Mouse (Mus musculus) embryonic facial prominence, embryonic 10.5 days (tissue): ENCODE measurements around the gene E130308A19Rik. TPM values are rescaled to one million over a fixed set of nuclear protein-coding genes. Genes with fewer than 3 reads are reported as not detected.

Source experiments
- DNase-seq: peaks from one replicate; pipeline ENCODE4 v3.0.0-alpha.2; 2017; ENCODE audit warnings: low spot score
- H3K27ac ChIP-seq: fragments of 300-500 bp; sonication (generic); replicated peaks from 2 replicates; pipeline ENCODE4 v1.5.1; 2016; ENCODE audit warnings: mild to moderate bottlenecking
- H3K27me3 ChIP-seq: fragments of 300-500 bp; sonication (generic); replicated peaks from 2 replicates; pipeline ENCODE4 v1.6.1; 2016; ENCODE audit warnings: low read depth, mild to moderate bottlenecking; ENCODE audit not compliant: poor library complexity, severe bottlenecking
- H3K36me3 ChIP-seq: fragments of 300-500 bp; sonication (generic); replicated peaks from 2 replicates; pipeline ENCODE4 v1.6.1; 2016; ENCODE audit warnings: mild to moderate bottlenecking, moderate library complexity
- H3K4me1 ChIP-seq: fragments of 300-500 bp; sonication (generic); 2 replicates; pipeline ENCODE4 v1.6.1; 2016
- H3K4me3 ChIP-seq: fragments of 300-500 bp; sonication (generic); 2 replicates; pipeline ENCODE4 v1.5.1; 2016; ENCODE audit warnings: mild to moderate bottlenecking, moderate library complexity
- H3K9me3 ChIP-seq: fragments of 300-500 bp; sonication (generic); 2 replicates; pipeline ENCODE4 v1.6.1; 2016; ENCODE audit warnings: mild to moderate bottlenecking
- WGBS: fragments of 180-500 bp; shearing (Covaris S2); methylation state at CpG from one replicate; pipeline ENCODE4 v1.1.7; 2016; 5-methylcytosine and 5-hydroxymethylcytosine counted together
- polyA plus RNA-seq: library from polyadenylated mRNA; unstranded; fragments of >200 nt; fragmentation: Nextera tagmentation; extraction: Ambion mirVana; gene quantifications from 2 replicates; pipeline ENCODE4 v1.2.1, GENCODE M21; 2016

The E130308A19Rik gene
- polyA plus RNA-seq, 1 experiment from 2014 or later: 41.1 TPM

GRCm38 (mm10) chr4:59760016-59760415 lies 134.0 kb downstream of the E130308A19Rik start:
- Histone ChIP-seq H3K4me1 (peaks cover 11% of the 10 kb centered on the region; the same call in 1 of the 2 replicates), H3K27me3 (no peaks in the 10 kb centered on the region), H3K4me3 (no peak overlapping the region), H3K9me3 (no peaks in the 10 kb centered on the region), H3K27ac (no peak overlapping the region), H3K36me3 (peaks cover 4% of the 10 kb centered on the region; the same call in 1 of the 2 replicates)
- no peak for DNase-seq
- 78% methylated on average over 4 of the region's 4 CpGs for WGBS

DNA sequence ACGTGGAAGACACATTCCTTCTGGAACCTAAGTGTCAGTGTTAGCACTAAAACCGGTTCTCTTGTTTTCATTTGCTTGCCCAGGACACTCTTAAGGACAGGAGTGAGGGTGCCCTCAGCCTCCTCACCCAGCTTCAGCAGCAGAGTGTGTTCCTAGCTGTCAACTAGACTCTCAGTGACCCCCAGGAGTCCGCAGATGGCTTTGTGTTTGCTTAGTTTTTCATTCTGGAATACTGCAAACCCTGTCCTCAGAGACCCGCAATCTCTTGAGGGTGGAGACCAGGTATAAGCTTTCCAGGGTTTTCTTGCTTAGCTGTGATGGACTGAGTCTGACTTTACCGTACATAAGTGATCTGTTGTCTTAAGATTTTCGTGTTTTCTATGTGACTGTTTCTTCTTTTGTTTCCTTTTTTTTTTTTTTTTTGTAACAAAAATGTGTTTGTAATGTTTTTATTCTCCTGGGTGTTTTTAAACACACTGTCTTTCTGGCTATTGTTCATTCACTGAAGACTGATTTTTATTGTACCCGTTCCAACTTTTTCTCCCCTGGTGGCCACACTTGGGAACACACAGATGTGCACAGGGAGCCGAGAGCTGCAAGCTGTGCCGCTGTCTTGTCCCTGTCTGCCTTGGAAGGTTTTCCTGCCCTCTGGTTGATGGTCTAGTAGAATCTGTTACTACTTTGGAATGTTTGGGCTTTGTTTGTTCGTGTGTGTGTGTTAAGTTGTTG lies 134.8 kb downstream of the E130308A19Rik start:
- H3K36me3 ChIP-seq: no peaks in the 10 kb centered on the region
- WGBS: 65% methylated on average over 10 of the region's 10 CpGs
- H3K4me1 ChIP-seq: peaks cover 19% of the 10 kb centered on the region
- peak; percentile 41 for DNase-seq
- no peaks in the 10 kb centered on the region for H3K27me3 ChIP-seq
- H3K9me3 ChIP-seq: no peaks in the 10 kb centered on the region
- H3K4me3 ChIP-seq: no peak overlapping the region
- no peak overlapping the region for H3K27ac ChIP-seq

DNA sequence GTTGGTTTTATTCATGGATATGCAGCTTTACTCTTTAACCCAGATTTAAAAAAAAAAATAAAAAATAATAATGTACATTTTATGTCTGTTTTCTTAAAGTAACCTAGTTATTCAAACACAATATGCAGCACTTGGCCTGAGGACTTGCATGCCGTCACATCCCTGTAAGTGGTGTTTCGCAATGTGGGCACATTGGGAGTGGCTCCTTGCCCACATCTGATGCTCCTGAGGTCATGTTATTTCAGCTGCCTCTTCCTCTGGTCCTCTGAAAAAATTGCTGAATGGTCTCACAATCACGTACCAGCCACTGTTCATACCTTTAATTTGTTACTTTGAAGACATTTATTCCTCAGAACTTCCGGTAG lies 135.3 kb downstream of the E130308A19Rik start:
- peaks cover 22% of the 10 kb centered on the region for H3K4me1 ChIP-seq
- no peaks in the 10 kb centered on the region for H3K36me3 ChIP-seq
- H3K4me3 ChIP-seq: no peak overlapping the region
- WGBS: 73% methylated on average over 4 of the region's 4 CpGs
- no peaks in the 10 kb centered on the region for H3K27me3 ChIP-seq
- no peak overlapping the region for H3K27ac ChIP-seq
- no peak for DNase-seq
- H3K9me3 ChIP-seq: no peaks in the 10 kb centered on the region

GRCm38 (mm10) chr4:59764950-59765349 lies 138.9 kb downstream of the E130308A19Rik start:
- peaks cover 11% of the 10 kb centered on the region for H3K36me3 ChIP-seq
- no peak overlapping the region for H3K4me3 ChIP-seq
- WGBS: 75% methylated on average over 7 of the region's 7 CpGs
- no peaks in the 10 kb centered on the region for H3K9me3 ChIP-seq
- no peaks in the 10 kb centered on the region for H3K27me3 ChIP-seq
- H3K27ac ChIP-seq: peak overlapping the region; percentile 45; the same call in 1 of the 2 replicates
- DNase-seq: no peak
- H3K4me1 ChIP-seq: peaks cover 14% of the 10 kb centered on the region

DNA sequence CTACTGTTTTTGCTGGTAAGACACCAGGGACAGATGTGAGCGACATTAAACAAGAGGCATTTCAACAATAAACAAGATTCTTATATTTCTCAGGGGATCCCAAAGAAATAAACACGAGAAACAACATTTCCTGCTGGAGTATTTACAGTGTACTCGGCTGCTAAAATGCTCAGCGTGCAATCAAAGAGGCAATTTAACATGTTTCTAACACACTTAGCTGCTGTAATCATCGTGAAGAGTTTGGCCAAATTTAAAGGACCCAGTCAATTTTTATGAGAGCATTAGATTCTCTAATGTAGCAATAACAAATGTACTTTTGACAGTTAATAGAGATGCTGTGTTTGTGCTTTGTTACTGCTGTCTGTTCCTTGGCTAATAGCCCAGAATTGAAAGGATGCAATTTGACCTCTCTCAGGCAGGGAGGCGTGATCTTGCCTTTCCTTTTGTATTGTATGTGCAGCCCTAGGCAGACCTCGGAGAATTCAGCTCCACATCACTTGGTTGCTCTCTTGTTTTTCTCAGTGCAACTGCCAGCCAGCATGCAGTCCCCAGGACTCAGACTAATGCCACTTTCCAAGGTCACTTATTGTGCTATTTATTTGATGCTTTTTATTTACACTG lies 139.5 kb downstream of the E130308A19Rik start:
- Histone ChIP-seq H3K27me3 (no peaks in the 10 kb centered on the region), H3K4me1 (peaks cover 14% of the 10 kb centered on the region), H3K9me3 (no peaks in the 10 kb centered on the region), H3K27ac (peak overlapping the region; percentile 45; the same call in 1 of the 2 replicates), H3K36me3 (peaks cover 17% of the 10 kb centered on the region), H3K4me3 (no peak overlapping the region)
- no peak for DNase-seq
- 46% methylated on average over 7 of the region's 7 CpGs for whole genome bisulfite sequencing

DNA sequence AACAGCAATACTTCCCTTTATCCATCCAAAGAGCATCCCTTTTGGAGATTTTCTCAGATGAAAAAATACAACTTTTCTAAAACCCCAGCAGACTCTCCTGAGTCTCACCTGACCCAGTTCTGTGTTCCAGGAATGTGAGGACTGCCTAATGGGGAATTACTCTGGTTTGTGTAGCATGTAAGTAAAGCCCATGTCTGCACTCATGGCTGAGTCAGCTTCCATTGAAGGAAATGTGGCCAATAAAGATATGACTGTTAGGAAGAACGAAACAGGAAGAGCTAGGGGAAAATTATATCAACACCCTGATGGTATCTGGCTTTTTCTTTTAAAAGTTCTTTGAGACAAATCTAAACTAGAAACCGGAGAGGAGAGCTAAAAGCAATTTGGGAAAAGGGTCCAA lies 141.7 kb downstream of the E130308A19Rik start:
- no peak overlapping the region for H3K4me3 ChIP-seq
- peaks cover 18% of the 10 kb centered on the region for H3K4me1 ChIP-seq
- H3K27ac ChIP-seq: no peak overlapping the region
- no peaks in the 10 kb centered on the region for H3K9me3 ChIP-seq
- no peak for DNase-seq
- H3K27me3 ChIP-seq: no peaks in the 10 kb centered on the region
- WGBS: 88% methylated on average over 2 of the region's 2 CpGs
- peaks cover 39% of the 10 kb centered on the region for H3K36me3 ChIP-seq

- Histone ChIP-seq H3K27me3 (no peaks in the 10 kb centered on the region), H3K4me1 (0 out of 2 replicates have a peak, but pooled peaks cover 6% of the 10 kb centered on the region), H3K27ac (no peak overlapping the region), H3K9me3 (no peaks in the 10 kb centered on the region), H3K4me3 (no peak overlapping the region), H3K36me3 (peaks cover 80% of the 10 kb centered on the region)
- 69% methylated on average over 17 of the region's 17 CpGs for WGBS
- no peak for DNase-seq
Measured at GRCm38 (mm10) chr4:59772171-59772879, 146.3 kb downstream of the E130308A19Rik start.

GRCm38 (mm10) chr4:59777828-59778227 lies 151.8 kb downstream of the E130308A19Rik start:
- Histone ChIP-seq H3K27me3 (no peaks in the 10 kb centered on the region), H3K36me3 (peaks cover 71% of the 10 kb centered on the region), H3K27ac (no peak overlapping the region), H3K4me3 (no peak overlapping the region), H3K9me3 (no peaks in the 10 kb centered on the region), H3K4me1 (peaks cover 12% of the 10 kb centered on the region)
- no peak for DNase-seq
- 76% methylated on average over 3 of the region's 3 CpGs for WGBS

GRCm38 (mm10) chr4:59780568-59780967 lies 154.6 kb downstream of the E130308A19Rik start:
- Histone ChIP-seq H3K9me3 (no peaks in the 10 kb centered on the region), H3K4me1 (peaks cover 11% of the 10 kb centered on the region)

DNA sequence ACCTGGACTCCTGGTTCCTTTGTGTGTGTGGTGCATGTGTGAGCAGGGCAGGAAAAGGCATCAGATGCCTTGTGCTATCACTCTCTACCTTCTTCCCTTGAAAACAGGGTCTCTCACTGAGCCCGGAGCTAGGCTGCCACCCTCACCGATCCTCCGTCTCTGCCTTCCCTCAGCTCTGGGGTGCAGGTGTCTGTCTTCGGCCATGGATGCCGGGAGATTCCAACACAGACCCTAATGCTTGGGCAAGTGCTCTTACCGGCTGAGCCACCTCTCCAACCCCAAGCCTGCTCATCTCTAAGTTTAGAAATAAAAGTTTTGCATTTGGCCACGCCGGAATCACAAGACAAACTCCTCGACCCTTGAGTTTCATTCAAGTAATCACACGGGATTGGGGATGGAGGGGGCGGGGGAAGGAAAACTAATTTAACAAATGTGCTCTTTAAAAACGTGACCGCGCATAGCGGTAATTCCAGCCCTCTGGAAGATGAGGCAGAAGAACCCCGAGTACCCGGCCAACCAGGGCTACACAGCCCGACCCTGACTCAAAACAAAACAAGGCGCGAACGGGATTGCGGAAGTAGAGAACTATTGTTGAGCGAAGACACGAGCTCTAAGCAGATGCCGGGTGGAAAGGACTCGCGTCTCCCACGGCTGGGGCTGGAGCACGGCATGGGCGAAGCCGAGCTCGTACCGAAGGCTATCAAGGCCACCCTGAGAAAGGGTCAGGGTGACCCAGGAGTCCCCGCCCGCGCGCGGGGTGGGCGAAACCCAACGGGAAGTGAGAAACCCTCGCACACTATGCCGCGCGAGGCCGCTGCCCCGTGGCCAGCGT lies 157.1 kb downstream of the E130308A19Rik start:
- WGBS: under 1% methylated on average over 47 of the region's 47 CpGs
- Histone ChIP-seq H3K27ac (peak overlapping the region; percentile 93), H3K4me1 (peaks cover 11% of the 10 kb centered on the region), H3K36me3 (peaks cover 23% of the 10 kb centered on the region), H3K9me3 (no peaks in the 10 kb centered on the region), H3K27me3 (no peaks in the 10 kb centered on the region), H3K4me3 (peak overlapping the region; percentile 95)
- DNase-seq: peak; percentile 52

More at GRCm38 (mm10) chr4:59780568-59780967, 154.6 kb downstream of the E130308A19Rik start:
- H3K36me3 ChIP-seq: peaks cover 46% of the 10 kb centered on the region
- 50% methylated on average over 1 of the region's 1 CpGs for WGBS
- no peak for DNase-seq
- no peak overlapping the region for H3K4me3 ChIP-seq
- no peaks in the 10 kb centered on the region for H3K27me3 ChIP-seq
- H3K27ac ChIP-seq: no peak overlapping the region

DNA sequence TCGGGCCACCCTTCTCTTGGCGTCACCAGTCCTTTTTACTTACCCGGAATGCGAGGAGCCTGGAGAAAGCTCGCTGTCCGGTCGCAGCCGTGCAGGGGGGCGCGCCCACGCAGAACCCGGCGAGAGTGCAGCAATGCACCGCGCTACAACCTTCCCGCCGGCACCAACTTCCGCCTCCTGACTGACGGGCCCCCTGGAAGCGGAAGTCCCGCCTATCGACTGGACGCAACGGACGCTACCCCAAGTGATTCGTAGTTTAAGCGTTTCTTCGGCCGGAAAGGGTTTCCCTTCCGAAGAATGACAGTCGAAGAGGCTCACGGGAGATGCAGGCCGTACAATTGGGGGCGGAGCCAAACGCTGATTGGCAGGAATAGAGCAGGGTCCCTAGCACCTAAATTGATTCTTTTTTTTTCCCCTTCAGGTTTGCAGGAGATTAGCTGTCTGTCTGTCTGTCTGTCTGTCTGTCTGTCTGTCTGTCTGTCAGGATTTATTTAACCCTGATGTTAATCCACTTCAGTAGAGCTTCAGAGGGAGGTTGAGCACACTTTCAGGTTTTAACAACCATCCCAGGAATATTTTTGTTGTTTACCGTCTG lies 157.8 kb downstream of the E130308A19Rik start:
- H3K4me3 ChIP-seq: peak overlapping the region; percentile 95
- H3K36me3 ChIP-seq: peaks cover 16% of the 10 kb centered on the region
- H3K27me3 ChIP-seq: no peaks in the 10 kb centered on the region
- H3K9me3 ChIP-seq: no peaks in the 10 kb centered on the region
- peak overlapping the region; percentile 93 for H3K27ac ChIP-seq
- DNase-seq: peak; percentile 97
- 1% methylated on average over 36 of the region's 36 CpGs for WGBS
- peaks cover 11% of the 10 kb centered on the region for H3K4me1 ChIP-seq

DNA sequence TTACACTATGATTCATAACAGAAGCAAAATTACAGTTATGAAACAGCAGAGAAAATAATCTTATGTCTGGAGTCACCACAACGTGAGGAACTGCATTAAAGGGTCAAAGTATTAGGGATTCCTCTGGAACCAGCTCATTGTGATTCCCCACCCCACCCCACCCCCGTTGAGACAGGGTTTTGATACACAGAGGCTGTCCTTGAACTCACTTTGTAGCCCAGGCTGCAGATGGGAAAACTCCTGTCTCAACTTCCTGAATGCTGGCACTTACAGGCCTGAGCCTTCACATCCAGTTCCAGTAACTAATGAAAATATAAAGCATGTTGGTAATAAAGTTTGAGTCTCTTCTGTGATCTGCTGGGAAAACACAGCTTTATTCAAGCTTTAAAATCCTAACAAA lies 159.4 kb downstream of the E130308A19Rik start:
- Histone ChIP-seq H3K4me1 (peaks cover 11% of the 10 kb centered on the region), H3K27me3 (no peaks in the 10 kb centered on the region)
- 29% methylated on average over 2 of the region's 2 CpGs for WGBS

More for the DNA sequence above, 159.4 kb downstream of the E130308A19Rik start:
- Histone ChIP-seq H3K4me3 (no peak overlapping the region), H3K27ac (no peak overlapping the region), H3K36me3 (no peaks in the 10 kb centered on the region), H3K9me3 (no peaks in the 10 kb centered on the region)
- DNase-seq: no peak
